Mouse (Mus musculus) midbrain, embryonic 16.5 days (tissue): ENCODE results near the gene Gja1. TPM values are rescaled to one million over a fixed set of nuclear protein-coding genes. Genes with fewer than 3 reads are reported as not detected.

Experiments used
- ATAC-seq: fragments of 200-750 bp; cut with Nextera tagmentation; 2 replicates; pipeline ENCODE4 v1.8.0; 2017; ENCODE audit warnings: moderate TSS enrichment
- H3K27ac ChIP-seq: fragments of 300-500 bp; sonication (generic); 2 replicates; pipeline ENCODE4 v1.5.1; 2014; ENCODE audit warnings: mild to moderate bottlenecking, low read length, mixed read lengths
- H3K27me3 ChIP-seq: fragments of 300-500 bp; sonication (generic); 2 replicates; pipeline ENCODE4 v1.6.1; 2014; ENCODE audit warnings: low read depth, low read length, mixed read lengths; ENCODE audit not compliant: control insufficient read depth, insufficient read depth
- H3K36me3 ChIP-seq: fragments of 300-500 bp; sonication (generic); 2 replicates; pipeline ENCODE4 v1.6.1; 2014; ENCODE audit warnings: mild to moderate bottlenecking, low read length, moderate library complexity, mixed read lengths; ENCODE audit not compliant: control insufficient read depth, insufficient read depth
- H3K4me1 ChIP-seq: fragments of 300-500 bp; sonication (generic); 2 replicates; pipeline ENCODE4 v1.6.1; 2014; ENCODE audit warnings: mild to moderate bottlenecking, low read length, mixed read lengths; ENCODE audit not compliant: control insufficient read depth, insufficient read depth
- H3K4me2 ChIP-seq: fragments of 300-500 bp; sonication (generic); 2 replicates; pipeline ENCODE4 v1.6.1; 2014; ENCODE audit warnings: mild to moderate bottlenecking, low read length, mixed read lengths
- H3K4me3 ChIP-seq: fragments of 300-500 bp; sonication (generic); 2 replicates; pipeline ENCODE4 v1.5.1; 2014; ENCODE audit warnings: low read depth, mild to moderate bottlenecking, low read length, moderate library complexity, mixed read lengths
- H3K9ac ChIP-seq: fragments of 300-500 bp; sonication (generic); 2 replicates; pipeline ENCODE4 v1.6.1; 2014; ENCODE audit warnings: low read depth, low read length, mixed read lengths
- H3K9me3 ChIP-seq: fragments of 300-500 bp; sonication (generic); replicated peaks from 2 replicates; pipeline ENCODE4 v1.6.1; 2014; ENCODE audit warnings: mild to moderate bottlenecking, low read length, mixed read lengths; ENCODE audit not compliant: control insufficient read depth, poor library complexity, severe bottlenecking
- WGBS: fragments of 180-500 bp; shearing (Covaris S2); extraction: QIAGEN DNeasy Blood & Tissue Kit; methylation state at CpG from one replicate; pipeline ENCODE4 v1.1.7; 2014; 5-methylcytosine and 5-hydroxymethylcytosine counted together
- polyA plus RNA-seq: library from polyadenylated mRNA; unstranded; fragments of >200 nt; fragmentation: Nextera tagmentation; extraction: Ambion mirVana; gene quantifications from 2 replicates; pipeline ENCODE4 v1.2.1, GENCODE M21; 2015

The Gja1 gene
- 83.6 and 99.9 TPM in 2 replicates for polyA plus RNA-seq

DNA sequence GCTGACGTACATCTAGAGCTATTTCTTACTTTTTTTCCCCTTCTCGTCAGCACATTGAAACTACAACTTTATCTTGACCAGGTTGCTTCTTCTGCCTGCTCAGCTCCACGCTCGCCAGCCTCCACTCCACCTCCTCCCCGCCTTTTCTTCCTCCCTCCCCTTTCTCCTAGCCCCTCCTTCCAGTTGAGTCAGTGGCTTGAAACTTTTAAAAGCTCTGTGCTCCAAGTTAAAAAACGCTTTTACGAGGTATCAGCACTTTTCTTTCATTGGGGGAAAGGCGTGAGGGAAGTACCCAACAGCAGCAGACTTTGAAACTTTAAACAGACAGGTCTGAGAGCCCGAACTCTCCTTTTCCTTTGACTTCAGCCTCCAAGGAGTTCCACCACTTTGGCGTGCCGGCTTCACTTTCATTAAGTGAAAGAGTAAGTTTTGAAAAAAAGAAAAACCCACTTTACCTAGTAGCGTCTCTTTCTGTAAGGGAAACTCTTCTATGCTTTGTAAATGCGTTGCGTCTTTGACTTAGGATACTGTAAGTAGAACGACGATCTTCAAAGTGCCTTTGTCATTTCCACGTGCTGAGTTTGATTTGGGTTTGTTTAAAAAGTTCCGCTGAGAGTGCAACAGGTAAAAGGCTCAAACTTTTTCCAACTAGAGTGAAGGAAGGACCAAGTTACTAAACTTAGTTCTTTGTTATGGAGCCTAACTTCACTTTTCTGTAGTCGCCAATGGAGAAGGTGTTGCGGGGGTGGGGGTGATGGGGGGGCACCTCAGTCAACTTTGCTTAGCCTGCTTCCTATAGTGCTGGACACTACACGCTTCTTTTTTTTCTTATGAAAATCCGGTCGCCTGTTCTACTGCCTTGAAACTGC lies at the start of gene Gja1:
Gene Gja1, plus strand, starts transcription at position 234 of the 869 bp plus-strand sequence.
- H3K4me3 ChIP-seq = peak within 1 kb of the TSS; percentile 49
- peak within 1 kb of the TSS; percentile 36 for H3K27ac ChIP-seq
- peak within 1 kb of the TSS; percentile 93 for H3K4me2 ChIP-seq
- peaks cover 10% of the 10 kb centered on the region; the same call in 1 of the 2 replicates for H3K27me3 ChIP-seq
- ATAC-seq = no peak
- H3K4me1 ChIP-seq = 0 out of 2 replicates have a peak, but pooled peaks cover 6% of the 10 kb centered on the region
- peak within 1 kb of the TSS; percentile 56 for H3K9ac ChIP-seq
- no peaks in the 10 kb centered on the region for H3K9me3 ChIP-seq
- WGBS = under 1% methylated on average over 23 of the region's 23 CpGs
- H3K36me3 ChIP-seq = no peaks in the 10 kb centered on the region

DNA sequence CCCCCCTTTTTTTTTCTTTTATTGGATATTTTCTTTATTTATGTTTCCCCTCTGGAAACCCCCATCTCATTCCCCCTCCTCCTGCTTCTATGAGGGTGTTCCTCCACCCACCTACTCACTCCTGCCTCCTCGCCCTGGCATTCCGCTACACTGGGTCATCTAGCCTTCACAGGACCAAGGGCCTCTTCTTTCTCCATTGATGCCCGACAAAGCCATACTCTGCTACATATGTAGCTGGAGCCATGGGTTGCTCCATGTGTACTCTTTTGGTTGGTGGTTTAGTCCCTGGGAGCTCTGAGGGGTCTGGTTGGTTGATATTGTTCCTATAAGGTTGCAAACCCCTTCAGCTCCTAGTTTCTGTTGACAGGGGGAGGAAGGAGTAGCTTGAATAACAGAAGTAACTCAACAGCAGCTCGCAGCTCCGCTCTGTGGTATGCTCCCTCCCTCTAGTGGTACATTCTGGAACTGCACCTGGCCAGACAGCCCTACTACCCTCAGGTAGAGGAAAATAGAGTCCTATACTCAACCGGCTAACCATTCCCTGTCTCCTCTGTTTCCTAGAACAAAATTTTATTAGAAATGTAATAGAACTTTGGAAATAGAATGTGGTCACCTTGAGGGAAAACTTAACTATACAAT lies 38.2 kb upstream of the Gja1 start:
- Histone ChIP-seq H3K4me1 (no peaks in the 10 kb centered on the region), H3K4me2 (no peak overlapping the region), H3K4me3 (no peak overlapping the region), H3K27ac (no peak overlapping the region), H3K36me3 (no peaks in the 10 kb centered on the region), H3K27me3 (no peaks in the 10 kb centered on the region), H3K9ac (no peak overlapping the region), H3K9me3 (no peaks in the 10 kb centered on the region)
- peak; percentile 91 for ATAC-seq
- WGBS = 61% methylated on average over 6 of the region's 6 CpGs

DNA sequence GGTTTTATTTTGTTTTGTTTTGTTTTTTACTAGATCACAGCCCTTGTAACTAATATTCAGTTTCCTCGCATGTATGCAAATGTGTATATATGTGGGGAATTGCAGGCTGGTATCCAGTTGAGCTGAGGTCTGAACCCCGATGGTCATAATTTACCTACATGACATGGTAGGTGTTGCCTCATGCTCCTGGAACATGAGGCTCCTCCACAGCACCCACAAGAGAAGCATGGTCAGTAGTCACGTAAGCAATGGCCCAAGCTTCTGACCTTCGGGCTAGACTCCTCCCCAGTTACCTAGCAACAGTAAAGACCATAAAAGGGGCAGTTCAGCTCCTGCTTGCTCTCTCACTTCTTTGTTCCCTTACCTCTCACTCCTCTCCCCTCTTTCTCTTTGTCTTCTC lies 16.7 kb upstream of the Gja1 start:
- H3K9me3 ChIP-seq = no peaks in the 10 kb centered on the region
- no peaks in the 10 kb centered on the region for H3K36me3 ChIP-seq
- H3K27me3 ChIP-seq = no peaks in the 10 kb centered on the region
- no peak overlapping the region for H3K4me2 ChIP-seq
- H3K27ac ChIP-seq = no peak overlapping the region
- no peaks in the 10 kb centered on the region for H3K4me1 ChIP-seq
- ATAC-seq = no peak
- no peak overlapping the region for H3K4me3 ChIP-seq
- no peak overlapping the region for H3K9ac ChIP-seq
- WGBS = 69% methylated on average over 4 of the region's 4 CpGs

DNA sequence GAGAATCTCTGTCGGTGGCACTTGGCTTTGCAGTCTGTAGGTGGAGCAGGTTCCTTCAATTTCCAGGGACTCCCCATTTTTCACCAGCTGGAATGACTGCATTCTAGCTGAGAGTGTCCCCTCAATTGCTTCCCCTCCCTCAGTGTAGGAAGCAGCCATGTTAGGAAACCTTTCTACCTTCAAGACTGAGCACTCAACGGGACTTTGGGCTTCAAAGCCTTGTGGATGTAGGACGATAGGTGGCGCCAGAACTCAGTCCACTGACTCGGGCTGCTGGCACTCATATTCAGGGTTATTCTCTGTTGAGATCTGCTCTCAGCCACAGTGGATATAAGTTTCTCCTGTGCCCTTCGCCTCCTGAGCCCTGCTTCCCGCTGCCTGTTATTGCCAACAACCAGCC lies 8.1 kb upstream of the Gja1 start:
- no peak overlapping the region for H3K4me3 ChIP-seq
- no peak for ATAC-seq

DNA sequence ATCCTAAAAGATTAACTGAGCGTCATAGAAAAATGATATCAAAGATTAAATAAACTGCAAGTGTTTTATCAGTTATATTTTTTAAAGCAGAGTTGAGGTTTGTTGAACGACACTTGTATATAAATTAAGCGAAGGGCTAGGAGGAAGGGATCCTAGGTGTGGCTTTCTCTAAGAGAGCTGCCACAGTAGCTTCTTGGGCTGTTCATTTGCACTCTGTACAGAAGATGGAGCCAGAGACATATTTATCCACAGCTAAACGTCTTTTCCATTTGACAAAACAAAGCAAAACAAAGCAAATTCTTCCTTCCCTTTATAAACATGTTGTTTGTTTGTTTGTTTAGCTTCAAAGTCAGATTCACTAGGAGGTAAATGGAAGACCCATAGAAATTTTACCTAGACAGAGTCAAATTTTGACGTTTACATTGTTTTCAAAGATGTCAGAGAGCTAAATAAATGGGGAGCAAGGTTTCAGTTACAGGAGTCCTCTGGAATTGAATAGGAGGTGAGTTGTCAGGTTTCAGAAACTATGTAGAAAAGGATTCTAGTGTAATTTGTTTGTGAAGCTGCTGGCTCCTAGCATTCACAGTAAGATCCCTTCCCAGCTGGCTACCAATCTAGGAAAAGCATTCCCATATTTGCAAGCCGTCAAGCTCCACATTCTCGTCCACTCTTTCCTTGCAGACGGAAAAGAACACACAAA lies 4.0 kb upstream of the Gja1 start:
- H3K4me3 ChIP-seq = no peak overlapping the region
- 23% methylated on average over 8 of the region's 8 CpGs for WGBS
- H3K9me3 ChIP-seq = no peaks in the 10 kb centered on the region
- H3K4me1 ChIP-seq = 0 out of 2 replicates have a peak, but pooled peaks cover 6% of the 10 kb centered on the region
- H3K4me2 ChIP-seq = peak overlapping the region; percentile 42
- H3K9ac ChIP-seq = no peak overlapping the region
- ATAC-seq = peak; percentile 91
- H3K27me3 ChIP-seq = peaks cover 10% of the 10 kb centered on the region; the same call in 1 of the 2 replicates
- no peaks in the 10 kb centered on the region for H3K36me3 ChIP-seq
- H3K27ac ChIP-seq = no peak overlapping the region

More for the DNA sequence above, 8.1 kb upstream of the Gja1 start:
- no peaks in the 10 kb centered on the region for H3K9me3 ChIP-seq
- H3K36me3 ChIP-seq = no peaks in the 10 kb centered on the region
- H3K4me1 ChIP-seq = no peaks in the 10 kb centered on the region
- H3K27ac ChIP-seq = no peak overlapping the region
- WGBS = 25% methylated on average over 7 of the region's 7 CpGs
- no peak overlapping the region for H3K4me2 ChIP-seq
- H3K9ac ChIP-seq = no peak overlapping the region
- H3K27me3 ChIP-seq = no peaks in the 10 kb centered on the region

DNA sequence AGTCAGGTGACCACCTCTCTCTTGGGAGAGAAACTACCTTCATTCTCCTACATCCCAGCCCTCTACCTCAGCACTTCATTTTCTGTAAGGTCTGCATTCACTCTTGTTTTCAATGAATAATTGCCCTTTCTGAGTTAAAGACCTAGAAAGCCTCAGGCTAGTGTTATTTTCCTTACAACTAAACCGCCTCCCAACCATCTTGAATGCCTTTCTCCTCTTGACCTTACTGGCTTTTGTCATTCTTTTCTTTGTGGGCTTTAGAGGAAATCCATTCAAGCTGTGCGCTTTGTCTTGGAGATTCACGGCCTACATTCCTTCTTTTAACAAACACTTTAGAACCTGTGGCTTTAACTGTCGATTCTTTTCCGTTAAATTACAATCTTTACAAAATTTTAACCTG lies 3.0 kb upstream of the Gja1 start:
- Histone ChIP-seq H3K27me3 (peaks cover 10% of the 10 kb centered on the region; the same call in 1 of the 2 replicates), H3K4me1 (0 out of 2 replicates have a peak, but pooled peaks cover 6% of the 10 kb centered on the region), H3K4me3 (no peak overlapping the region), H3K9ac (no peak overlapping the region), H3K4me2 (no peak overlapping the region), H3K9me3 (no peaks in the 10 kb centered on the region), H3K27ac (no peak overlapping the region), H3K36me3 (no peaks in the 10 kb centered on the region)
- WGBS = 15% methylated on average over 5 of the region's 5 CpGs
- ATAC-seq = no peak

DNA sequence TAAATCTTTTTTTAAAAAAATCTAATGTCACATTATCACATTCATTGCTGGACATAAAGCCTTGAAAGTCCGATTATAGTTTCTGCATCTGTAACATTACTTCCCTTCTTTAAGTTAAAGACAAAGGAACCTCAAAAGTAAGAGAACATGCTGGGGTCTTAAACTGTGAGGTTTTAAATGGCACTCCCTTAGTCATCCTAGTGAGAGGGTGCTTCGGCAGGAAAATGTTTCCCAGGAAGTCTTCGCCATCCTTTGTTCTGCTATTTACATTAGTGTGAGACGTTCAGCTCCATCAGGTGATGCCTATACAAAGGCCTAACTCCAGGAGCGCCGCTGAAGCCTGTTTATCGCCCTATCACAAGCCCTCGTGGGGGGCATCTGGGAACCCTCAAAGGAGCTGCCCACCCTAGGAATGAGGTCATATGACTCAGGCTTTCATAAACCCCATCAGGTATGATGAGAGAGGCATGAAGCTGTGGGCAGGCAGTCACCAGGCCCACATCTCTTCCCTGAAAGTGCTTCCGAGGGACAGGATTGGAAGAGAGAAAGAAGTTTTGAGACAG lies 1.1 kb upstream of the Gja1 start:
- no peak overlapping the region for H3K27ac ChIP-seq
- no peaks in the 10 kb centered on the region for H3K9me3 ChIP-seq
- H3K4me1 ChIP-seq = 0 out of 2 replicates have a peak, but pooled peaks cover 6% of the 10 kb centered on the region
- no peak overlapping the region for H3K4me3 ChIP-seq
- ATAC-seq = no peak
- H3K4me2 ChIP-seq = no peak overlapping the region
- no peak overlapping the region for H3K9ac ChIP-seq
- no peaks in the 10 kb centered on the region for H3K36me3 ChIP-seq
- peaks cover 10% of the 10 kb centered on the region; the same call in 1 of the 2 replicates for H3K27me3 ChIP-seq
- 20% methylated on average over 9 of the region's 9 CpGs for WGBS

DNA sequence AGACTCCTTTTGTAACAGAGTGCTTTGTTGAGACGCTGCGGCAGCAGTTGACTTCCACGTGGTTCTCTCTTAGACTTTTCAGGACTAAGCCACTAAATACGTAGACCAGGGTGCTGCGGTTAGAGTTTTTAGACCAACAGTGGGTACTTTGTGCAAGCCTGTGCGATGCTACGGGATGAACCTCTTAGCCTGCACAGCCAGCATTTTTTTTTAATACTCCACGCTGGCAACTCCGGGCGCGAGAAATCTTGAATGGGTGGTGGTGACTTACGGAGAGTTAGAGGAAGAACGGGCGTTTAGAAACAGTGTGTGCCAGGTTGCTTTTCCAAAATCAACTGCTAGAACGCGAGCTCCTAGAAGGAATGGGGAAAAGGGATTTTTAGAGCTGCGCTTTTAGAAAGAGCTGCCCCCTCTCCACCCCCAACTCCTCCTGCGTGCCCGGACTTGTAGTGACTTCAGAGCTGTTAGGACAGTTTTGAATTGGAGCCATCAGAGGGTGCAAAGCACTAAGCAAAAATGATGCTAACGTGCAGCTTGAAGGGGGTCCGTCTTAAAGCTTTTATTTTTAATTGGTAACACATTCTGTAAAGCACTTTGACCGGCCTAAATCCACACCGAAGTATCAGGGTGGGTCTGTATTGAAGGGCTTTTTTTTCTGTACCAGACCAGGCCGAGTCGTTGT lies 977 bp downstream of the Gja1 start:
- ATAC-seq = peak; percentile 58
- Histone ChIP-seq H3K4me2 (peak overlapping the region; percentile 93), H3K27ac (peak overlapping the region; percentile 36), H3K9ac (peak overlapping the region; percentile 56), H3K4me3 (peak overlapping the region; percentile 49), H3K36me3 (no peaks in the 10 kb centered on the region), H3K27me3 (peaks cover 10% of the 10 kb centered on the region; the same call in 1 of the 2 replicates), H3K4me1 (0 out of 2 replicates have a peak, but pooled peaks cover 6% of the 10 kb centered on the region), H3K9me3 (no peaks in the 10 kb centered on the region)
- WGBS = under 1% methylated on average over 25 of the region's 25 CpGs
